Mouse (Mus musculus): ENCODE measurements around the gene Opa1.

Gene Opa1

DNA sequence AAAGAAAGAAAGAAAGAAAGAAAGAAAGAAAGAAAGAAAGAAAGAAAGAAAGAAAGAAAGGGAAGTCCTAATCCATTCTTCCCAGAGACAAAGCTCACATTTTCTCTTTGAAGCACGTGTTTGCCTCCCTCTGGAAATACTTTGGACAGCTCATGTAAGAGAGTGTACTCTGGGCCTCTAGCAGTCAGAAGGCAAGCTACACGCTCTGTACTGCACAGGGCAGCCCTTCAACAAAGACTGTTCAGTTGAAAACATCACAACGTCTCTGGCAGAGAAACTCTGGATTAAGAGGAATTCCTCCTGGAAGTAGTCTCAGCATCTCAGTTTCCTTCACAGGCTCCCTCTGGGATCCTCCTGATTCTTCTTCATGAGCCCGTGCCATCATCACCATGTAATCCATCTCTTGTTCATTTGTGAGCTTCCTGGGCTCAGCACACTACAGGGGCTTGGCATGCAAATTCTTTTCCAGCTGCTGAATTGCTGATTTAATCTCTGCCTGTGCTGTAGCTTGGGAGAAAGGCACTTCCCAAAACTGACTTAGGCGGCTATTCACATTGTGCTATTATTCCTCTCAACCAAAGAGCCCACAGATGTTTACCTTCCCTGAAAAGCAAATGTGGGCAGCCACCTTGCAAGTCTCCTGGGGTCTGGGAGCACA, 114.0 kb downstream of the Opa1 start:
- DNase-seq: no peak

GRCm38 (mm10) chr16:29693791-29694419, 114.8 kb downstream of the Opa1 start:
- no peak for DNase-seq

DNA sequence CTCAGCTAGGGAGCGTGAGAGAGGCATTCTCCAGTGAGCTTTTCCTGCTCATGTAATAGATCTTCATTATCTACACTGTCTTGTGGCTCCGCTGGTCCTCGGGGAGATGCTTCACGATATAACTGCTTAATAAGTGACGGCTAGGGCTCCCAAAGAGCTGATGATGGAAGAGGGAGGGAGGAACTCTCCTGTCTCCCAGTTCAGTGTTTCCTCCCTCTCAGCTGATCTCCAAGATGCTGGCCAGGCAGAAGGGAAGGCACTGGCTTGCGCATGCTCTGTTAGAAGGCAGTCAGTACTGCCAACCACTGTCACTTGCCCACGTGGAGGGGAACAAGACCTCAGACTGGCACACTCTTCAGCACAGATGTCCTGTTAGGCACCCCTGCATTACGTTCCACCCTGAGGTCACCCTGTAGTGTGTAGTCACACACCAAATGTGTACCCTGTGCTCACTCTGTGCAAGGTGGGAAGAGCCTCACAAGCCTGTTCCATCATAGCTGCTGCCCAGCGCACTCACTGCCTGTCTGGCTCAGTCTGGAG, 115.4 kb downstream of the Opa1 start:
- DNase-seq: no peak
